Mouse (Mus musculus): ENCODE data around the gene Tagap. TPM values are rescaled to one million over a fixed set of nuclear protein-coding genes. Genes with fewer than 3 reads are reported as not detected.

The Tagap gene
- polyA plus RNA-seq (2015; fragmentation: Nextera tagmentation; extraction: Ambion mirVana), result 0.66 and 1.1 TPM in 2 replicates

DNA sequence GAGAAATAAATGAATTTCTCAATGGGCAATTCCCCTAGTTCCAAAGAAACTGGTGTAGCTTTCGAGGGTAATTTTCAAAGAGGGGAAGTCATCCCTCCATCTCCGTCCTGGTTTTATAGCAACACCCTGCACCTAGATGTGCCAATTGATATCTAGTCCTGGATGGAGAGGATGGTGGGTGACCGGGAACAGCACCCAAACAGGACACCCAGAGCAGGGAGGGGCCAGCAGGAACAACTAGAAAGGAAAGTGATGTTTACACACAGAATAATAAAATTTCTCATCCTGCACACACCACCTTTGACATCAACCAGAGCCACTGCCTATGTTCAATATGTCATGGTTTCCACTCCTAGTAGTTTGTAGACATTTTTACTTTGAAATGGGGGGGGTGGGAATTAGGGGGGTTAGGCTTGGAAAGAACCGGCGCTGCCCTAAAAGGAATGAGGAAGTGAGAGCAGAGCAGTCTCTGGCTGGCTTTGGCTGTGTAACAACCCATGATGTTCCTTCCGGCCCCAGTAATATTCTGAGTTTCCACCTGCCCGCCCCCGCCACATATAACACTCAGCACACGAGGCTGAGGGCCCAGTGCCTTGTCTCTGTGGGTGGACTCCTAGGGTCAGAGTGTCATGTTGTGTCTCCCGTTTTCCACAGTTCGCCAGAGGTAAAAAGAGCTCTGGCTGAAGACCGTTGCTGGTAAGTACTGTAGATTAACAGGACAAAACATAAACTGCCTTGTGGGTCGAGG lies at the start of gene Tagap:
Gene Tagap, plus strand, starts transcription at position 588 of the 748 bp plus-strand sequence.
- ATAC-seq (replicated peaks; ENCODE audit: extremely low read depth, insufficient read depth, low FRiP score), result no peak
- H3K36me3 ChIP-seq (ENCODE audit: control insufficient read depth, insufficient read depth), result no peaks in the 10 kb centered on the region
- H3K4me3 ChIP-seq (ENCODE audit: low read length), result no peak within 1 kb of the TSS
- H3K27ac ChIP-seq (ENCODE audit: low read length), result no peak within 1 kb of the TSS
- H3K27me3 ChIP-seq (ENCODE audit: control insufficient read depth, insufficient read depth, low read length), result 0 out of 2 replicates have a peak, but pooled peaks cover 5% of the 10 kb centered on the region
- peaks cover 5% of the 10 kb centered on the region for H3K4me1 ChIP-seq (ENCODE audit: control insufficient read depth, insufficient read depth, low read length)
- H3K4me2 ChIP-seq (ENCODE audit: low read depth, low read length), result no peak within 1 kb of the TSS; the same call in 1 of the 2 replicates
- WGBS, result 54% methylated on average over 13 of the region's 13 CpGs
- H3K9ac ChIP-seq (ENCODE audit: low read length), result no peak within 1 kb of the TSS; the same call in 1 of the 2 replicates
- H3K9me3 ChIP-seq (replicated peaks; ENCODE audit: control insufficient read depth, low read length), result no peaks in the 10 kb centered on the region

DNA sequence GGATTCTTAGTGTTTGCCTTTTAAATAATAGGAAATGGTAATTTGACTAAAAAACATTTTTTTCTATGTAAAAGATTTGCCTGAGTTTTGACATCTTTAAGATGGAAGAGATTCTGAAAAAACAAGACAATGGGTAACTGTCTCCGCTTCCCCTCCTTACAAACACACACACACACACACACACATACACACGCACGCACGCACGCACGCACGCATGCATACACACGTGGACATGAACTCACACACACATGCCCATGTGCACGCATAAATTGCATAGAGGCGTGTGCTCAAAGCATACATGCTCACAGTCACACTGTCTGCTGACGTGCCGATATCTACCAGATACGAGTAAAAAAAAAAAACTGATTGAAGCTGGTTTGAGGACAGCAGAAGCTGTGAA lies 49.3 kb upstream of the Tagap start:
- Histone ChIP-seq H3K4me1 (ENCODE audit: control insufficient read depth, insufficient read depth, low read length) (no peaks in the 10 kb centered on the region), H3K9me3 (replicated peaks; ENCODE audit: control insufficient read depth, low read length) (no peaks in the 10 kb centered on the region), H3K27me3 (ENCODE audit: control insufficient read depth, insufficient read depth, low read length) (no peaks in the 10 kb centered on the region; the same call in 1 of the 2 replicates), H3K36me3 (ENCODE audit: control insufficient read depth, insufficient read depth) (no peaks in the 10 kb centered on the region), H3K27ac (ENCODE audit: low read length) (no peak overlapping the region), H3K9ac (ENCODE audit: low read length) (no peak overlapping the region), H3K4me2 (ENCODE audit: low read depth, low read length) (no peak overlapping the region), H3K4me3 (ENCODE audit: low read length) (no peak overlapping the region)
- WGBS, result 91% methylated on average over 13 of the region's 13 CpGs
- ATAC-seq (replicated peaks; ENCODE audit: extremely low read depth, insufficient read depth, low FRiP score), result no peak

DNA sequence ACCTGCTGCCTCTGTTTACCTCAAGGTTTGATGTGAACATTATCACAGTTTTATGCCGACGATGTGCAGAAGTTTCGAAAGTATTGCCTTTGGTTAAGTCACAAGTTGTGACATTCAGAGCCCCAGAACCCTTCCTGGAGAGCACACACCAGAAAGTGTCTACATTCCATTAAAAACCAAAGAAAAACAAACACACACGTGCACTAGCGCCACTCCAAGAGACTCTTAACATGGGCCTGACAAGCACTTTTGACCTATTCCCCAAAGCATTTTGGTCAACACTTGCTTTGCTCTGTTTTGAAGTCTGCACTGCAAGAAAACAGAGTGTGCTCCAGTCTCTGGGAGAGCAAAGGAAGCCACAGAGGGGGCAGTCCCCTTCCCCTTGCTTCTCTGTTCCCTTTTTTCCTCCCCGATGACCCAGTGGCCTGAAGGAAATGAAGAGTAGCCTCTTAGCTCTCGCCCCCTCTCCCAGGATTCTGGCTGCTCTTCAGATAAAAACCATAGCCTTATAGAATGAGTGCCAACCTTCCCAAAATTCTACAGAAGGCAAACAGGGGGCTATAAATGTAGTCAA lies 48.5 kb upstream of the Tagap start:
- H3K4me1 ChIP-seq (ENCODE audit: control insufficient read depth, insufficient read depth, low read length), result no peaks in the 10 kb centered on the region
- WGBS, result 53% methylated on average over 7 of the region's 7 CpGs
- no peak overlapping the region for H3K27ac ChIP-seq (ENCODE audit: low read length)
- H3K4me3 ChIP-seq (ENCODE audit: low read length), result no peak overlapping the region
- no peaks in the 10 kb centered on the region for H3K36me3 ChIP-seq (ENCODE audit: control insufficient read depth, insufficient read depth)
- H3K4me2 ChIP-seq (ENCODE audit: low read depth, low read length), result no peak overlapping the region
- H3K9ac ChIP-seq (ENCODE audit: low read length), result no peak overlapping the region
- ATAC-seq (replicated peaks; ENCODE audit: extremely low read depth, insufficient read depth, low FRiP score), result no peak
- no peaks in the 10 kb centered on the region; the same call in 1 of the 2 replicates for H3K27me3 ChIP-seq (ENCODE audit: control insufficient read depth, insufficient read depth, low read length)
- no peaks in the 10 kb centered on the region for H3K9me3 ChIP-seq (replicated peaks; ENCODE audit: control insufficient read depth, low read length)

DNA sequence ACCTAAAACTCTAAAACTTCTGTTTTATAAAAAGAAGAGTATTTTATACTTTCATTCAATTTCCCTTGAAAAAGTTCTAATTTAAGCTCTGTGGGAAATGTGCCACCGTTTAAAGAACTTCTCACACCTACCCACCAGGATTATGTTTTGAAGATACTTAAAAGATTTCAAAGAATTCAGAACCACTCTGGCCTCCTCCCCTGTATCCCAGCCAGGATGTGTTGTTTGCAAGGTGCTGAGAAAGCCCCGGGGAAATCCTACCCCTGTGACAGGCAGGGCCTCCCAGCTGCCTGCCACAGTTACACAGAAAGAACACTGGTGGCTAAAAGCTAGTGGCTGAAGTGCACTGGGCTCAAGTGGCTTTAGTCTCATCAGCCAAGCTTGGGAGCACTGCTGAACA lies 47.9 kb upstream of the Tagap start:
- H3K9me3 ChIP-seq (replicated peaks; ENCODE audit: control insufficient read depth, low read length), result no peaks in the 10 kb centered on the region
- H3K4me1 ChIP-seq (ENCODE audit: control insufficient read depth, insufficient read depth, low read length), result no peaks in the 10 kb centered on the region
- no peak overlapping the region for H3K4me3 ChIP-seq (ENCODE audit: low read length)
- H3K27me3 ChIP-seq (ENCODE audit: control insufficient read depth, insufficient read depth, low read length), result no peaks in the 10 kb centered on the region; the same call in 1 of the 2 replicates
- WGBS, result 38% methylated on average over 2 of the region's 2 CpGs
- no peak overlapping the region for H3K4me2 ChIP-seq (ENCODE audit: low read depth, low read length)
- no peaks in the 10 kb centered on the region for H3K36me3 ChIP-seq (ENCODE audit: control insufficient read depth, insufficient read depth)
- H3K9ac ChIP-seq (ENCODE audit: low read length), result no peak overlapping the region
- H3K27ac ChIP-seq (ENCODE audit: low read length), result no peak overlapping the region
- ATAC-seq (replicated peaks; ENCODE audit: extremely low read depth, insufficient read depth, low FRiP score), result no peak

DNA sequence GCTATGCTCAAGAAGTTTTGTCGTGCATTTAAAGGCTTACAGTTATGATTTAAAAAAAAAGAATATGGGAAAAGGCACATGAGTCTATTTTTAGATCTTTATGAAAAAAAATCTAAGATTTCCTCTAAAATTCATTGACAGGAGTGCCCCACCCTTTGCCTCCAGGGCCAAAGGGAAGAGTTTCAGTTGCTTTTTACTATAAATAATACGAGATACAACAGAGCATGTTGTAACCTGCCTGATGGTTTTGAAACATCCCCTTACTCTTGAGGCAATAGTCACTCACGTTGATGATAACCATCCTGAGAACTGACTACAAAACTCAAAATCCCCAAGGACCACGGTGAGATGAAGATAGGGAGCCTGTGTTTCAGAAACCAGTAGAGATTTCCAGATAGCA lies 46.3 kb upstream of the Tagap start:
- H3K9ac ChIP-seq (ENCODE audit: low read length), result no peak overlapping the region
- H3K4me1 ChIP-seq (ENCODE audit: control insufficient read depth, insufficient read depth, low read length), result no peaks in the 10 kb centered on the region
- no peaks in the 10 kb centered on the region for H3K9me3 ChIP-seq (replicated peaks; ENCODE audit: control insufficient read depth, low read length)
- H3K36me3 ChIP-seq (ENCODE audit: control insufficient read depth, insufficient read depth), result no peaks in the 10 kb centered on the region
- H3K27ac ChIP-seq (ENCODE audit: low read length), result no peak overlapping the region
- no peak overlapping the region for H3K4me2 ChIP-seq (ENCODE audit: low read depth, low read length)
- no peak overlapping the region for H3K4me3 ChIP-seq (ENCODE audit: low read length)
- no peaks in the 10 kb centered on the region; the same call in 1 of the 2 replicates for H3K27me3 ChIP-seq (ENCODE audit: control insufficient read depth, insufficient read depth, low read length)
- ATAC-seq (replicated peaks; ENCODE audit: extremely low read depth, insufficient read depth, low FRiP score), result no peak
- 66% methylated on average over 4 of the region's 4 CpGs for WGBS

DNA sequence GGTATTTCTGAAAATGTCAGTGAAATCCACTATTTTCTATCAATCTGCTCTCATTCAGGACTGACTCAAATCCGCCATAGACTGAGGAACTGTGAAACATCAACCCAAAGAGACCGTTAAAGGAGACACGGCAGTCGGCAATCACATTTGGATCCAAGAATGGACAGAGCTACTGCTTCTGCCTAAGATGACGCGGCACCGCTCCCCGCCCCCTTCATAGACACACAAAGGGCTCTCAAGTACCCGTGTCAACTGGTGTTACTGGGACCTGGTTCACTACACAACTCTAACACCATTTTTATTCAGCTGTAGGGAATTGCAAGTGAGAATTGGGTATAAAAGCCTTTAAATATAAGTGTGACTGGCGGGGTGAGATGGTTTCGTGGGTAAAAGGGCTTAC lies 42.7 kb upstream of the Tagap start:
- Histone ChIP-seq H3K4me3 (ENCODE audit: low read length) (no peak overlapping the region), H3K9ac (ENCODE audit: low read length) (no peak overlapping the region), H3K9me3 (replicated peaks; ENCODE audit: control insufficient read depth, low read length) (no peaks in the 10 kb centered on the region), H3K4me1 (ENCODE audit: control insufficient read depth, insufficient read depth, low read length) (no peaks in the 10 kb centered on the region), H3K27ac (ENCODE audit: low read length) (no peak overlapping the region), H3K36me3 (ENCODE audit: control insufficient read depth, insufficient read depth) (no peaks in the 10 kb centered on the region), H3K4me2 (ENCODE audit: low read depth, low read length) (no peak overlapping the region), H3K27me3 (ENCODE audit: control insufficient read depth, insufficient read depth, low read length) (no peaks in the 10 kb centered on the region; the same call in 1 of the 2 replicates)
- WGBS, result 84% methylated on average over 11 of the region's 11 CpGs
- no peak for ATAC-seq (replicated peaks; ENCODE audit: extremely low read depth, insufficient read depth, low FRiP score)

DNA sequence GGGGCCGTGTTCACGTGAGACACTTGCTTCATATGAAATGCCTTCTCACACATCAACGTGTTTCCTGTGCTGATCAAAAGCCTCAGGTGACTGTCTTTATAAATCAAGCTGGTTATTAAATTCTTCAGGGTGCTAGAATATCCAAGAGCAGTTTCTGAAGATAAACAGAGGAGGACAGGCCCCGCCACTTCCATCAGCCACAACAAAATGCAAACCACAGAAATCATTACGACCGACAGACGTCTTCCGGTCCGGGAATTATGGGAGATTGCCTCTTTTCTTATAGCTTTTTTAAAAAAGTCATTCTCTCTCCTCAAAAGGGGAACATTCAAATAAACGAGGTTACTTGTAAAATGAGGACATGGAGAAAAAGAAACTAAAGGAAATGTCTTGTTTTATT lies 41.2 kb upstream of the Tagap start:
- no peak for ATAC-seq (replicated peaks; ENCODE audit: extremely low read depth, insufficient read depth, low FRiP score)
- H3K4me1 ChIP-seq (ENCODE audit: control insufficient read depth, insufficient read depth, low read length), result no peaks in the 10 kb centered on the region
- H3K9ac ChIP-seq (ENCODE audit: low read length), result no peak overlapping the region
- no peak overlapping the region for H3K27ac ChIP-seq (ENCODE audit: low read length)
- WGBS, result 80% methylated on average over 10 of the region's 10 CpGs
- H3K4me3 ChIP-seq (ENCODE audit: low read length), result no peak overlapping the region
- H3K36me3 ChIP-seq (ENCODE audit: control insufficient read depth, insufficient read depth), result no peaks in the 10 kb centered on the region
- no peaks in the 10 kb centered on the region; the same call in 1 of the 2 replicates for H3K27me3 ChIP-seq (ENCODE audit: control insufficient read depth, insufficient read depth, low read length)
- no peak overlapping the region for H3K4me2 ChIP-seq (ENCODE audit: low read depth, low read length)
- no peaks in the 10 kb centered on the region for H3K9me3 ChIP-seq (replicated peaks; ENCODE audit: control insufficient read depth, low read length)

DNA sequence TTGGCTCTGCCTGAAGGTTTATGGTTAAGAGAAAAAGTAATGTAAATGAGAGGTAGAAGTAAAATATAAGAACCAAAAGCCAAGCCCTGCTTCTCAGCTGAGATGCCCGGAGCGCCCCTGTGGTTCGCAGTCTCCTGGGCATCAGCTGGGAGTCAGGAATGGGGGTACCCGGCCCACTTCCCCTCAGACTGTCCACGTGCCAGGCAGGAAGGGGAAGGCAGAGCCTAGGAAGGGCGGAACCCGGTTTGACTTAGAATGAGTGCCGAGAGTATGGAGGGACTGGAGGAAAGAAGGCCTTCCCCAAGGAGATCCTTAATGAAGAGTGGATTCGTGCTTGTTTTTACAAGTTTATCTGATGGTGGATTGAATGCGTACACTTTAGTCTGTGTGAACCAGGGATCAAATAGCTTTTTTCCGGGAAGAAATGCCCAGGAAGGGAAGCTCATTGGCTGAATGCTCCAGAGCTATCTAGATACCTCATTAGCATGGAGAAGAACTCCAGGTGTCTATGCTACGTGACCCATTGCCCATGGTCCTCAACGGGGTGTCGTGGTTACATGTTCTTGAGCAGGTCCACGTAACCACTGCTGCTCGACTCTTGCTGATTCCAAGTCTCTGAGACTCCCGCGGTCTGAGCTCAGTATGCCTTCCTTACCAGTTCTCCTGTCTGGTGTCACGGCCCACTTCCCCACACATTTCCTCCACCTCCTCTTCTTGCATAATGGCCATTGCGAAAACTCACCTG lies 38.6 kb upstream of the Tagap start:
- Histone ChIP-seq H3K9me3 (replicated peaks; ENCODE audit: control insufficient read depth, low read length) (no peaks in the 10 kb centered on the region), H3K9ac (ENCODE audit: low read length) (no peak overlapping the region), H3K27me3 (ENCODE audit: control insufficient read depth, insufficient read depth, low read length) (no peaks in the 10 kb centered on the region), H3K27ac (ENCODE audit: low read length) (no peak overlapping the region), H3K4me3 (ENCODE audit: low read length) (no peak overlapping the region), H3K36me3 (ENCODE audit: control insufficient read depth, insufficient read depth) (no peaks in the 10 kb centered on the region), H3K4me2 (ENCODE audit: low read depth, low read length) (no peak overlapping the region), H3K4me1 (ENCODE audit: control insufficient read depth, insufficient read depth, low read length) (no peaks in the 10 kb centered on the region)
- no peak for ATAC-seq (replicated peaks; ENCODE audit: extremely low read depth, insufficient read depth, low FRiP score)
- 82% methylated on average over 20 of the region's 20 CpGs for whole genome bisulfite sequencing

DNA sequence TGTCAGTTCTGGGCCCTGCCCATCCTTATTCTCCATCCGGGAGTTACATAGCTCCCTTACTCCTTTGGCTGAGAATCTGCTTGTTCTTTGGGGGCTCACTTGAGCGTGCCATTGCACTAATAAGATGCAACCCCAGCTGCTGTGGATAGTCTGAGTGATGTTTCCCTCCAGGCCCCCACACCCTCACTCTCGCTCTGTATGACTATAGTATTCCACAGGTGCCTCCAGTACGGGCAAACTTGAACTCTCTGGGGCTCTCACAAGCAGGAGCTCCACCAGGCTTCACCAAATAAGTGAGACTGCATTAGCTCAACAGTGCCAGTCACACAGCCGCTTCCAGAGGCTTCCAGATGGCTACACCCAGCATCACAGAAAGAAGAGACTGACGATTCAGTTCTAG lies 37.5 kb upstream of the Tagap start:
- Histone ChIP-seq H3K9me3 (replicated peaks; ENCODE audit: control insufficient read depth, low read length) (no peaks in the 10 kb centered on the region), H3K4me3 (ENCODE audit: low read length) (no peak overlapping the region), H3K27me3 (ENCODE audit: control insufficient read depth, insufficient read depth, low read length) (no peaks in the 10 kb centered on the region), H3K36me3 (ENCODE audit: control insufficient read depth, insufficient read depth) (no peaks in the 10 kb centered on the region), H3K4me2 (ENCODE audit: low read depth, low read length) (no peak overlapping the region), H3K9ac (ENCODE audit: low read length) (no peak overlapping the region), H3K4me1 (ENCODE audit: control insufficient read depth, insufficient read depth, low read length) (no peaks in the 10 kb centered on the region), H3K27ac (ENCODE audit: low read length) (no peak overlapping the region)
- ATAC-seq (replicated peaks; ENCODE audit: extremely low read depth, insufficient read depth, low FRiP score), result no peak
- 82% methylated on average over 6 of the region's 6 CpGs for WGBS

All from heart, embryonic 16.5 days (tissue).